Comparison of ENCODE assay signal across 13 mouse cellular contexts in genomic region chr8:118235626-118236025, GRCm38 (mm10). TPM values are rescaled to one million over a fixed set of nuclear protein-coding genes. Genes with fewer than 3 reads are reported as not detected.
"Had no signal": no experiment of that assay in that cellular context is flagged by ENCODE, and none has a peak within 500 bp of the region (broad histone marks: within the 10 kb centered on the region; RNA-seq: fewer than 3 reads in every experiment).

No protein-coding gene starts in this region.

- DNase-seq: retina, postnatal 1 day; right cerebral cortex, adult 18-20 months; right cerebral cortex, postnatal 14 days; right cerebral cortex, postnatal 25 days; right cerebral cortex, postnatal 4 days; spleen, adult 18-20 months; thymus, adult 18-20 months; thymus, adult 2 months; thymus, postnatal 14 days; thymus, postnatal 25 days; thymus, postnatal 36 days; thymus, postnatal 4 days had no signal

RNA-seq across cellular contexts. Expression of gene Cdh13, which starts 47.9 kb away (rescaled TPM):
- total RNA-seq: neutrophil, adult 5-6 weeks had no signal
